9 mouse cellular contexts compared by ENCODE assay signal in genomic region chrX:81073834-81074233, GRCm38 (mm10). TPM values are rescaled to one million over a fixed set of nuclear protein-coding genes. Genes with fewer than 3 reads are reported as not detected.
DNase-seq lines count a peak whose midpoint lies in the region; ATAC-seq and TF ChIP-seq lines count a peak whose summit lies in the region.
"Had no signal": no experiment of that assay in that cellular context is flagged by ENCODE, and none has a peak within 500 bp of the region (broad histone marks: within the 10 kb centered on the region; RNA-seq: fewer than 3 reads in every experiment).

No protein-coding gene starts in this region.

- no peaks in the 10 kb centered on the region for H3K9me3 ChIP-seq in lung, embryonic 14.5 days (ENCODE audit: low read depth, low read length)
- H3K9me3 ChIP-seq in hindbrain, embryonic 12.5 days (replicated peaks) = no peaks in the 10 kb centered on the region
- H3K9me3 ChIP-seq in neural tube, embryonic 12.5 days = no peaks in the 10 kb centered on the region

- no peak for TF ChIP-seq CTCF in lung, embryonic 14.5 days (IDR thresholded peaks at IDR 0.05; ENCODE audit: low read depth)

- H3K4me2 ChIP-seq in lung, embryonic 14.5 days = peak overlapping the region; percentile 57
- H3K4me2 ChIP-seq in hindbrain, embryonic 12.5 days (replicated peaks) = peak overlapping the region; percentile 49
- peak overlapping the region; percentile 57 for H3K4me2 ChIP-seq in neural tube, embryonic 12.5 days (replicated peaks)

- DNase-seq in embryo, embryonic 10.5 days (ENCODE audit: low spot score) = peak; percentile 19
- no peak for DNase-seq in embryo, embryonic 9.5 days (ENCODE audit: extremely low spot score)
- peak; percentile 43 for DNase-seq in lung, embryonic 14.5 days
- no peak for DNase-seq in lung, postnatal 4 days
- no peak for DNase-seq in gastrocnemius, postnatal 10 days
- no peak for DNase-seq in ovary, adult 18-20 months (ENCODE audit: low spot score)

- no peak overlapping the region for H3K9ac ChIP-seq in lung, embryonic 14.5 days
- no peak overlapping the region for H3K9ac ChIP-seq in hindbrain, embryonic 12.5 days
- H3K9ac ChIP-seq in neural tube, embryonic 12.5 days = no peak overlapping the region

- WGBS in lung, embryonic 14.5 days = 44% methylated on average over 4 of the region's 4 CpGs
- 38% methylated on average over 4 of the region's 4 CpGs for WGBS in hindbrain, embryonic 12.5 days
- 34% methylated on average over 4 of the region's 4 CpGs for WGBS in neural tube, embryonic 12.5 days

- H3K27ac ChIP-seq in lung, embryonic 14.5 days (ENCODE audit: low read depth) = no peak overlapping the region
- H3K27ac ChIP-seq in hindbrain, embryonic 12.5 days = no peak overlapping the region
- no peak overlapping the region for H3K27ac ChIP-seq in neural tube, embryonic 12.5 days

- H3K4me3 ChIP-seq in lung, embryonic 14.5 days (ENCODE audit: low read depth, low read length) = peak overlapping the region; percentile 56
- H3K4me3 ChIP-seq in hindbrain, embryonic 12.5 days = 0 out of 2 replicates have a peak overlapping the region, but pooled peaks have one; percentile 59
- no peak overlapping the region for H3K4me3 ChIP-seq in neural tube, embryonic 12.5 days

- no peaks in the 10 kb centered on the region for H3K36me3 ChIP-seq in lung, embryonic 14.5 days (ENCODE audit: insufficient read depth)
- no peaks in the 10 kb centered on the region for H3K36me3 ChIP-seq in hindbrain, embryonic 12.5 days
- no peaks in the 10 kb centered on the region for H3K36me3 ChIP-seq in neural tube, embryonic 12.5 days

- ATAC-seq in lung, embryonic 14.5 days (ENCODE audit: insufficient read depth) = no peak
- no peak for ATAC-seq in hindbrain, embryonic 12.5 days (ENCODE audit: low FRiP score)
- no peak for ATAC-seq in neural tube, embryonic 12.5 days (ENCODE audit: low FRiP score, low read depth)
- ATAC-seq: Patski had no signal

- H3K4me1 ChIP-seq in lung, embryonic 14.5 days (ENCODE audit: insufficient read depth) = no peaks in the 10 kb centered on the region
- no peaks in the 10 kb centered on the region for H3K4me1 ChIP-seq in hindbrain, embryonic 12.5 days
- H3K4me1 ChIP-seq in neural tube, embryonic 12.5 days = no peaks in the 10 kb centered on the region

- no peaks in the 10 kb centered on the region for H3K27me3 ChIP-seq in lung, embryonic 14.5 days (ENCODE audit: insufficient read depth, low read length)
- no peaks in the 10 kb centered on the region for H3K27me3 ChIP-seq in hindbrain, embryonic 12.5 days
- H3K27me3 ChIP-seq in neural tube, embryonic 12.5 days (replicated peaks) = no peaks in the 10 kb centered on the region

RNA-seq across cellular contexts. Expression of gene Tmem47, which starts 3.3 kb away (rescaled TPM):
- 27.3 and 30.5 TPM in 2 replicates for polyA plus RNA-seq in lung, embryonic 14.5 days (2014; fragmentation: Nextera tagmentation; extraction: Ambion mirVana)
- polyA plus RNA-seq in hindbrain, embryonic 12.5 days (2016; fragmentation: Nextera tagmentation; extraction: Ambion mirVana) = 30.9 and 35.3 TPM in 2 replicates
- polyA plus RNA-seq in neural tube, embryonic 12.5 days (2016; fragmentation: Nextera tagmentation; extraction: Ambion mirVana) = 23.9 and 30.7 TPM in 2 replicates
- 10 to 100 TPM; 21.7 to 28.7 TPM for total RNA-seq in gastrocnemius, postnatal 10 days (2021)

Comparison
In these comparisons a context has a peak if more than half of its experiments do, and no peak if none do; other contexts are left out.
1. DNase-seq: peak in embryo, embryonic 10.5 days (single experiment) and lung, embryonic 14.5 days (single experiment); none in embryo, embryonic 9.5 days (single experiment), lung, postnatal 4 days (0 of 2), gastrocnemius, postnatal 10 days (single experiment) and ovary, adult 18-20 months (single experiment).
2. Peak in every context shown above with its lines, with median percentiles within 50 percentile points of each other: H3K4me2 ChIP-seq.